Mouse (Mus musculus): Measurements from ENCODE around the gene Nip7.

DNA sequence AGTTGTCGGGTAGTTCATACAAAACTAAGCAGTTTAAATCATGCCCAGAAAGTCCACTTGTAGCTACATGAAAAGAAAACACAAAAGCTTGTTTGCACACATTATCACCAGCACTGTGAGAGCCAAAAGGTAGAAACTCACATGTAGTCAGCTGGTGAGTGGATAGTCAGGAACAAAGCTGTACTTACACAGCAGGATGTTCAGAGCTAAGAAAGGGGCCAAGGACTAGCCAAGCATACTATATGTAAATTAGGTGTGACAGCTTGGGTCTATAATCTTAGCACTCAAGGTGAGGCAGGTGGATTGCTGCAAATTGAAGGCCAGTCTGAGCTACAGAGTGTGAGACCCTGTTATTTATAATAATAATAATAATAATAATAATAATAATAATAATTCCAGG is 5.9 kb downstream of the Nip7 start:
- TF ChIP-seq ZC3H11A (IDR thresholded peaks at IDR 0.05; ENCODE audit: borderline replicate concordance, low read depth, low read length) = no peak
- no peak for TF ChIP-seq HCFC1 (IDR thresholded peaks at IDR 0.05; ENCODE audit: borderline replicate concordance, insufficient read depth, low read length)
- TF ChIP-seq ZNF384 (IDR thresholded peaks at IDR 0.05; ENCODE audit: low read depth, low read length) = no peak
- TF ChIP-seq CHD2 (IDR thresholded peaks at IDR 0.05; ENCODE audit: low read depth, low read length) = no peak
